Comparison of ENCODE assay signal across 34 mouse cellular contexts in genomic region chr16:30055361-30055889, GRCm38 (mm10). TPM values are rescaled to one million over a fixed set of nuclear protein-coding genes. Genes with fewer than 3 reads are reported as not detected.
DNase-seq lines count a peak whose midpoint lies in the region; ATAC-seq and TF ChIP-seq lines count a peak whose summit lies in the region.
"Had no signal": no experiment of that assay in that cellular context is flagged by ENCODE, and none has a peak within 500 bp of the region (broad histone marks: within the 10 kb centered on the region; RNA-seq: fewer than 3 reads in every experiment).

No protein-coding gene starts in this region.

- H3K4me3 ChIP-seq in lung, embryonic 15.5 days = no peak overlapping the region
- H3K4me3 ChIP-seq in small intestine, adult 2 months (ENCODE audit: low read depth, low read length) = peak overlapping the region; percentile 50
- H3K4me3 ChIP-seq: embryonic facial prominence, embryonic 10.5 days; embryonic facial prominence, embryonic 15.5 days; forebrain, embryonic 12.5 days; hindbrain, embryonic 12.5 days; limb, embryonic 15.5 days; liver, embryonic 13.5 days; midbrain, embryonic 13.5 days; neural tube, embryonic 13.5 days had no signal

- H3K4me2 ChIP-seq in lung, embryonic 15.5 days = no peak overlapping the region
- H3K4me2 ChIP-seq: embryonic facial prominence, embryonic 15.5 days; forebrain, embryonic 12.5 days; heart, embryonic 11.5 days; hindbrain, embryonic 12.5 days; limb, embryonic 15.5 days; liver, embryonic 13.5 days; midbrain, embryonic 13.5 days; neural tube, embryonic 13.5 days had no signal

- 52% methylated on average over 10 of the region's 10 CpGs for WGBS in lung, embryonic 15.5 days
- 30% methylated on average over 10 of the region's 10 CpGs for WGBS in small intestine, adult 2 months

- TF ChIP-seq CTCF in small intestine, adult 2 months (IDR thresholded peaks at IDR 0.05; ENCODE audit: extremely low read depth, insufficient read length, insufficient replicate concordance, low read depth, low read length) = no peak

- TF ChIP-seq POLR2A in small intestine, adult 2 months (IDR thresholded peaks at IDR 0.05; ENCODE audit: low read depth, low read length) = no peak

- intact Hi-C loops in left cerebral cortex, postnatal 25 days (cut with DNase I) = no loop called here

- no peak for ATAC-seq in lung, embryonic 15.5 days (ENCODE audit: borderline replicate concordance, extremely low read depth, low FRiP score, low TSS enrichment)
- ATAC-seq: hindbrain, postnatal 0 days; midbrain, embryonic 13.5 days had no signal

- H3K27me3 ChIP-seq in lung, embryonic 15.5 days = no peaks in the 10 kb centered on the region
- no peaks in the 10 kb centered on the region for H3K27me3 ChIP-seq in small intestine, adult 2 months (ENCODE audit: control insufficient read depth, insufficient read depth, low read length)
- H3K27me3 ChIP-seq: embryonic facial prominence, embryonic 15.5 days had no signal

- H3K36me3 ChIP-seq in lung, embryonic 15.5 days = no peaks in the 10 kb centered on the region
- H3K36me3 ChIP-seq in small intestine, adult 2 months (ENCODE audit: control insufficient read depth, insufficient read depth, low read length) = no peaks in the 10 kb centered on the region
- H3K36me3 ChIP-seq: embryonic facial prominence, embryonic 10.5 days; embryonic facial prominence, embryonic 15.5 days; forebrain, embryonic 12.5 days; G1E; hindbrain, embryonic 12.5 days; limb, embryonic 15.5 days; liver, embryonic 13.5 days; midbrain, embryonic 13.5 days; neural tube, embryonic 13.5 days had no signal

- no peaks in the 10 kb centered on the region for H3K9me3 ChIP-seq in lung, embryonic 15.5 days
- H3K9me3 ChIP-seq: embryonic facial prominence, embryonic 10.5 days; embryonic facial prominence, embryonic 15.5 days; forebrain, embryonic 12.5 days; G1E; hindbrain, embryonic 12.5 days; limb, embryonic 15.5 days; liver, embryonic 13.5 days; midbrain, embryonic 13.5 days; neural tube, embryonic 13.5 days had no signal

- H3K27ac ChIP-seq in lung, embryonic 15.5 days = peak overlapping the region; percentile 35
- H3K27ac ChIP-seq in small intestine, adult 2 months (ENCODE audit: insufficient read depth, low read depth, low read length) = peak overlapping the region; percentile 95
- H3K27ac ChIP-seq: embryonic facial prominence, embryonic 10.5 days; embryonic facial prominence, embryonic 15.5 days; forebrain, embryonic 12.5 days; hindbrain, embryonic 12.5 days; hindbrain, postnatal 0 days; kidney, postnatal 0 days; limb, embryonic 15.5 days; liver, embryonic 13.5 days; macrophage; midbrain, embryonic 13.5 days; neural tube, embryonic 13.5 days had no signal

- H3K9ac ChIP-seq in lung, embryonic 15.5 days = no peak overlapping the region
- H3K9ac ChIP-seq: embryonic facial prominence, embryonic 15.5 days; forebrain, embryonic 12.5 days; hindbrain, embryonic 12.5 days; limb, embryonic 15.5 days; liver, embryonic 13.5 days; midbrain, embryonic 13.5 days; neural tube, embryonic 13.5 days had no signal

- H3K4me1 ChIP-seq in lung, embryonic 15.5 days = peaks cover 68% of the 10 kb centered on the region
- H3K4me1 ChIP-seq in small intestine, adult 2 months (ENCODE audit: control insufficient read depth, insufficient read depth, insufficient read length, low read length) = peaks cover 61% of the 10 kb centered on the region

- DNase-seq in lung, postnatal 14 days = no peak
- peak; percentile 74 for DNase-seq in ZHBTc4 (ENCODE audit: low read depth, low spot score)
- DNase-seq in thymus, postnatal 25 days = no peak
- DNase-seq in heart, adult 18-20 months = no peak
- no peak for DNase-seq in left cerebral cortex, postnatal 25 days (ENCODE audit: low spot score in 2 of 2)
- DNase-seq: adrenal gland, adult 2 months; adrenal gland, postnatal 36 days; cerebellum, adult 2 months; cerebellum, postnatal 25 days; gastrocnemius, postnatal 14 days; heart, adult 11 months; heart, postnatal 36 days; kidney, adult 2 months; kidney, postnatal 4 days; left cerebral cortex, postnatal 4 days; liver, embryonic 13.5 days; lung, adult 2 months; right cerebral cortex, postnatal 4 days; thymus, adult 18-20 months; thymus, postnatal 4 days had no signal

RNA-seq across cellular contexts. Expression of gene Hes1, which starts 8.8 kb away (rescaled TPM):
- polyA plus RNA-seq in lung, embryonic 15.5 days (2015; fragmentation: Nextera tagmentation; extraction: Ambion mirVana) = 47.1 and 49.2 TPM in 2 replicates
- 135 and 295 TPM in 2 replicates for polyA plus RNA-seq in small intestine, adult 2 months (2012; rRNA removed)
- 10 to 100 TPM; 14.8 to 18.7 TPM for total RNA-seq in heart, adult 18-20 months (2021)
- total RNA-seq in left cerebral cortex, postnatal 25 days (2021) = 10 to 100 TPM; 13.8 to 16.1 TPM
- polyA plus RNA-seq: macrophage had no signal
